Mouse (Mus musculus): ENCODE measurements at regions not wholly inside any gene's neighbourhood (a gene's known extent, or its start where the extent isn't known, plus 50 kb on each side); places are given as distances from the start of the nearest gene placed in this dataset.

DNA sequence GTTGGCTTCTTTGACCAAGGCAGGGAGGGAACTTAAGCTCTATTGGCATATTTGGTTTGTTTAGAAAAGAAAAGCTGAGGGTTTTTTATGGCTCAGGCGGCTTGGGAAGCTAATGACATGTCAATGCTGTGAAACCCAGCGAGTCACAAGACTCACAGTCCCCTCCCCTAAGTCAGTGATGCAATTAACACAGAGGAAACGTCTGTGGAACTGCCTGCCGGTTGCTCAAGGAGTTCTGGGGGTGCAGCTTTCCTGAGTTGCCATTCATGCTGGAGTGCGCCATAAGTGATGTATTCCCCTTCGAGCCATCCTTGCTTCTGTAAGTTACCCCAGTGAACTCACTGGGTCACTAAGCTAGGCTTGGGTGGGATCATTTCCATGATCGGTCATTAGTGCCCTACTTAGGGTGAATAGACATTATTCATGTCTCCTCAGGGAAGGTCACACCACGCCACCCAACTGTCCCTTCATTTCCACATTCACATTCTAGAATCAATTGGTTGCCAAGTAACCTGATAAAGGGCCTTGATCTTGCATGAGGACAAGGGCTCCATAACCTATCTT is 72.4 kb upstream of the Hk2 start:
- no peak for ATAC-seq (ENCODE audit: insufficient number of reproducible peaks, insufficient read depth, low FRiP score, low read depth)

DNA sequence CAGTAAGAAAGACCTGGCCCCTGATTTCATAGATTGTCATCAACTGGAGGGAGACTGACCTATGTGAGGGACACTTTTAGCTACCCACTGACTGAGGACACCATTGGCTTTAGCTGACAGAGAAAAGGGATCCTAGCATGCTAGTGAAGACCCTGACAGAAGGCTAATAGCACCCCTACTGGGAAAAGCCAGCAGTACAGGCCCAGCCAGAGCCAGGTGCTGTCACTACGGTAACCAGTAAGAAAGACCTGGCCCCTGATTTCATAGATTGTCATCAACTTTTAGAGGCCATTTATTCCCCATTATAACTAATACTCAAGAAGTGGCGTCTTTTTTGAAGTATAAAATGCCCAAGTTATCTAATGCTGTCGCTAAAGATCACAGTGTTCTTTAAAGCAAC is 70.2 kb upstream of the Hk2 start:
- no peak overlapping the region for H3K4me3 ChIP-seq (ENCODE audit: control insufficient read depth in 1 of 2, insufficient read depth in 1 of 2, low read depth in 1 of 2, low read length in 2 of 2)
- no peak overlapping the region for H3K27ac ChIP-seq (replicated peaks in 1 of 2; ENCODE audit: control insufficient read depth in 1 of 2, insufficient read depth in 1 of 2, low read depth in 2 of 2, low read length in 2 of 2)
- WGBS, result 48% methylated on average over 3 of the region's 3 CpGs

More for the DNA sequence above, 72.4 kb upstream of the Hk2 start:
- 80% methylated on average over 8 of the region's 8 CpGs for WGBS
- H3K36me3 ChIP-seq (ENCODE audit: control insufficient read depth, insufficient read depth, low read length), result no peaks in the 10 kb centered on the region
- H3K9ac ChIP-seq (ENCODE audit: low read length), result no peak overlapping the region
- no peak overlapping the region for H3K4me3 ChIP-seq (ENCODE audit: control insufficient read depth in 1 of 2, insufficient read depth in 1 of 2, low read depth in 1 of 2, low read length in 2 of 2)
- H3K27me3 ChIP-seq (ENCODE audit: control insufficient read depth, insufficient read depth, low read length), result no peaks in the 10 kb centered on the region
- H3K27ac ChIP-seq (replicated peaks in 1 of 2; ENCODE audit: control insufficient read depth in 1 of 2, insufficient read depth in 1 of 2, low read depth in 2 of 2, low read length in 2 of 2), result no peak overlapping the region
- no peaks in the 10 kb centered on the region for H3K4me1 ChIP-seq (ENCODE audit: control insufficient read depth in 2 of 2, insufficient read depth in 2 of 2, low read length in 2 of 2)
- H3K9me3 ChIP-seq (ENCODE audit: control insufficient read depth, low read length), result peaks cover 6% of the 10 kb centered on the region; the same call in 1 of the 2 replicates
- H3K4me2 ChIP-seq (ENCODE audit: low read length), result no peak overlapping the region

DNA sequence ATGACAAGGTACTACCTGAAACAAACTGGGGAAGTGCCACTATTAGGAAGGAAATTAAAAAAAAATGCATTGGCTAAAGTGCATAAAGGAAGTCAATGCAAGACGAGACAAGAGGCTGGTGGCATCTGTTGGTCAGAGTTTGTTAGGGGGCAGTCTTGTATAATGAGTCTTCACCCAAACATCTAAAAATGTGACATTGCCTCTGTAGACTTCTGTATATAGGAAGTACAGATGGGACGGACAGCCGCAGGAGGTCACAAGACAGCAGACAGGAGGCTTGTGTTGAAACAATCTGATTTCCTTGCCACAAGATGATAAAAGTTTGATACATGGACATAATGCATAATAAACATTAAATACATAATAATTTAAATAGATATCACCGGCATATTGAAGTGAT is 69.6 kb upstream of the Hk2 start:
- H3K4me3 ChIP-seq (ENCODE audit: control insufficient read depth in 1 of 2, insufficient read depth in 1 of 2, low read depth in 1 of 2, low read length in 2 of 2), result no peak overlapping the region
- H3K9ac ChIP-seq (ENCODE audit: low read length), result no peak overlapping the region
- WGBS, result 71% methylated on average over 4 of the region's 4 CpGs
- no peaks in the 10 kb centered on the region for H3K4me1 ChIP-seq (ENCODE audit: control insufficient read depth in 2 of 2, insufficient read depth in 2 of 2, low read length in 2 of 2)
- ATAC-seq (ENCODE audit: insufficient number of reproducible peaks, insufficient read depth, low FRiP score, low read depth), result no peak
- H3K27ac ChIP-seq (replicated peaks in 1 of 2; ENCODE audit: control insufficient read depth in 1 of 2, insufficient read depth in 1 of 2, low read depth in 2 of 2, low read length in 2 of 2), result no peak overlapping the region
- no peak overlapping the region for H3K4me2 ChIP-seq (ENCODE audit: low read length)
- peaks cover 6% of the 10 kb centered on the region; the same call in 1 of the 2 replicates for H3K9me3 ChIP-seq (ENCODE audit: control insufficient read depth, low read length)
- no peaks in the 10 kb centered on the region for H3K27me3 ChIP-seq (ENCODE audit: control insufficient read depth, insufficient read depth, low read length)
- no peaks in the 10 kb centered on the region for H3K36me3 ChIP-seq (ENCODE audit: control insufficient read depth, insufficient read depth, low read length)

More for the DNA sequence above, 70.2 kb upstream of the Hk2 start:
- no peak overlapping the region for H3K4me2 ChIP-seq (ENCODE audit: low read length)
- H3K4me1 ChIP-seq (ENCODE audit: control insufficient read depth in 2 of 2, insufficient read depth in 2 of 2, low read length in 2 of 2), result no peaks in the 10 kb centered on the region
- H3K9ac ChIP-seq (ENCODE audit: low read length), result no peak overlapping the region
- H3K36me3 ChIP-seq (ENCODE audit: control insufficient read depth, insufficient read depth, low read length), result no peaks in the 10 kb centered on the region
- no peak for ATAC-seq (ENCODE audit: insufficient number of reproducible peaks, insufficient read depth, low FRiP score, low read depth)
- peaks cover 6% of the 10 kb centered on the region; the same call in 1 of the 2 replicates for H3K9me3 ChIP-seq (ENCODE audit: control insufficient read depth, low read length)
- H3K27me3 ChIP-seq (ENCODE audit: control insufficient read depth, insufficient read depth, low read length), result no peaks in the 10 kb centered on the region

DNA sequence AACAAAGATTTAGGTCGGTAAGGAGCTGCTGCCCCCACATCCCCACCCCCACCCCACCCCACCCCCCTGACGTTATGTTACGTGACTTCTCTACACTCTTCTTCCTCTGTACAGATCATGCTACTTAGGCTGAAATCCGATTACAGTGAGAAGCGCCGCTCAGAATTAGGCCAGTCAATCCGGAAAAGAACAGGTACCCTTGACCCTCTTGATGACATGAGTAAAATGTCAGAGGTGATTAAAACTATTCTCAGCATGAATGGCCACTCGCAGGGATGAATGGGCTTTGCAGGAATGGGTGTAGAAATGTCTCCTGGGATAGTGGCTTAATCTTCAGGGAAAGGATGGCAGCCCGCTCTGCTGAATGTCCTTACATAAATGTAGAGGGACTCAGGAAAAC is 63.0 kb upstream of the Hk2 start:
- ATAC-seq (ENCODE audit: insufficient number of reproducible peaks, insufficient read depth, low FRiP score, low read depth), result no peak
- no peak overlapping the region for H3K9ac ChIP-seq (ENCODE audit: low read length)
- 64% methylated on average over 9 of the region's 9 CpGs for WGBS
- no peaks in the 10 kb centered on the region for H3K27me3 ChIP-seq (ENCODE audit: control insufficient read depth, insufficient read depth, low read length)
- no peaks in the 10 kb centered on the region for H3K9me3 ChIP-seq (ENCODE audit: control insufficient read depth, low read length)
- no peak overlapping the region for H3K27ac ChIP-seq (replicated peaks in 1 of 2; ENCODE audit: control insufficient read depth in 1 of 2, insufficient read depth in 1 of 2, low read depth in 2 of 2, low read length in 2 of 2)
- no peaks in the 10 kb centered on the region for H3K36me3 ChIP-seq (ENCODE audit: control insufficient read depth, insufficient read depth, low read length)
- H3K4me2 ChIP-seq (ENCODE audit: low read length), result no peak overlapping the region
- H3K4me1 ChIP-seq (ENCODE audit: control insufficient read depth in 2 of 2, insufficient read depth in 2 of 2, low read length in 2 of 2), result peaks cover 0 to 3% of the 10 kb centered on the region in 2 experiments; a peak in 1 of 4 replicates
- H3K4me3 ChIP-seq (ENCODE audit: control insufficient read depth in 1 of 2, insufficient read depth in 1 of 2, low read depth in 1 of 2, low read length in 2 of 2), result no peak overlapping the region

DNA sequence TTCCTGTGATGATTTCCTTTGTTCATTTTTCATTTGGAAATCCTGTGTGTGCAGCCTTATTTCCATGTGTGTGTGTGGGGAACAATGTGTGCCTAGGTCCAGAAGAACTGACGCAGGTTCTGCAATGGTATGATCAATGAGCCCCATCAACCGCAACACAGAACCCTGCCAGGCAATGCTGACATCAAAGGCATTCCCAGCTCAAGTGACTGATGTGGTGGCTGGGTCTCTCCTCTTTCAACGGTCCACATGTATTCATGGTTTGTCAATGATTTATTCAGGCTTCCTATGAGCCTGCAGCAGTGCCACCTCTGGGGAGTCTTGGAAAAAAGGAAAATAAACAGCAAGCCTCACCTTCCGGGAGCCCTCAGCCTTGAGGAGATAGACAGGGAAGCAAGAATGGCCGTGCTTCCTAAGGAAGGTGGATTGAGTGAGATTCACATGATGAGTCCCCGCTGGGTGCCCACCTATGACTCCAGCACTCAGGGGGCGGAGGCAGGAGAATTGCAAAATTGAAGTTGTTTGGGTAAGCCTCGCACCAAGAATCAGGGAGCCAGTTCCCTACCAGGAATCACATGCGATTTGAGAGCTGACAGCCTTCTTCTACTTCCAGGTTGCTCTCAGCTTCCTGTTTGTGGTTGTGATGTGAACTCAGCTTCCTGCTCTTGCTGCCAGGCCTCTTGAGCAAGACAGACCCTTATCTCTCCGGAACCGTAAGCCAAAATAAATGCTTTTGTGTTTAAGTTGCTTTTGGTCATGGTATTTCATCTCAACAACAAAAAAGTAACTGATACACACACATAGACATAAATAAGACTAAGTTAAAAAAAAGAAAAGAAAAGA is 61.2 kb upstream of the Hk2 start:
- H3K9me3 ChIP-seq (ENCODE audit: control insufficient read depth, low read length), result no peaks in the 10 kb centered on the region
- peaks cover 0 to 3% of the 10 kb centered on the region in 2 experiments; a peak in 1 of 4 replicates for H3K4me1 ChIP-seq (ENCODE audit: control insufficient read depth in 2 of 2, insufficient read depth in 2 of 2, low read length in 2 of 2)
- H3K4me3 ChIP-seq (ENCODE audit: control insufficient read depth in 1 of 2, insufficient read depth in 1 of 2, low read depth in 1 of 2, low read length in 2 of 2), result no peak overlapping the region
- 70% methylated on average over 11 of the region's 11 CpGs for WGBS
- H3K27me3 ChIP-seq (ENCODE audit: control insufficient read depth, insufficient read depth, low read length), result no peaks in the 10 kb centered on the region
- H3K27ac ChIP-seq (replicated peaks in 1 of 2; ENCODE audit: control insufficient read depth in 1 of 2, insufficient read depth in 1 of 2, low read depth in 2 of 2, low read length in 2 of 2), result no peak overlapping the region
- no peaks in the 10 kb centered on the region for H3K36me3 ChIP-seq (ENCODE audit: control insufficient read depth, insufficient read depth, low read length)
- no peak for ATAC-seq (ENCODE audit: insufficient number of reproducible peaks, insufficient read depth, low FRiP score, low read depth)
- no peak overlapping the region for H3K4me2 ChIP-seq (ENCODE audit: low read length)
- H3K9ac ChIP-seq (ENCODE audit: low read length), result no peak overlapping the region

DNA sequence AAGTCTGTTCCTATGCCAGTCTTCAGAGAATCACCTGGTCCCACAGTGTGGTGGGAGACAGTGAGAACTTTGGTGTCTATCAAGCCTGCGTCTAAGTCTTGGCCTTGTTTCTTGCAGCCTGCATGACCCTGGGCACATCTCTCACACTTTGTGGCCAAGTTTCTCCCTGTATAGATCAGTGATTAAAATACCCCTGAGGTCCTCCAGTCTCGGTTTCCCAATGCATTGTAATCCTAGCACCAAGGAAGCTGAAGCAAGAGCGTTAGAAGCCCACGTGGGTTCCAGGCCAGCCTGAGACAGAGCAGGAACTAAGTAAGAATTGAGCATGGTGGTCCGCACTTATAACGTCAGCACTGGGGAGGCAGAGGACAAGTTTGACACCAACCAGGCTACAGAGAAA is 59.6 kb upstream of the Hk2 start:
- Histone ChIP-seq H3K9me3 (ENCODE audit: control insufficient read depth, low read length) (no peaks in the 10 kb centered on the region), H3K27ac (replicated peaks in 1 of 2; ENCODE audit: control insufficient read depth in 1 of 2, insufficient read depth in 1 of 2, low read depth in 2 of 2, low read length in 2 of 2) (no peak overlapping the region), H3K4me3 (ENCODE audit: control insufficient read depth in 1 of 2, insufficient read depth in 1 of 2, low read depth in 1 of 2, low read length in 2 of 2) (no peak overlapping the region), H3K4me1 (ENCODE audit: control insufficient read depth in 2 of 2, insufficient read depth in 2 of 2, low read length in 2 of 2) (peaks cover 0 to 3% of the 10 kb centered on the region in 2 experiments; a peak in 1 of 4 replicates), H3K4me2 (ENCODE audit: low read length) (no peak overlapping the region), H3K9ac (ENCODE audit: low read length) (no peak overlapping the region), H3K27me3 (ENCODE audit: control insufficient read depth, insufficient read depth, low read length) (no peaks in the 10 kb centered on the region), H3K36me3 (ENCODE audit: control insufficient read depth, insufficient read depth, low read length) (no peaks in the 10 kb centered on the region)
- ATAC-seq (ENCODE audit: insufficient number of reproducible peaks, insufficient read depth, low FRiP score, low read depth), result no peak
- WGBS, result 89% methylated on average over 6 of the region's 6 CpGs

DNA sequence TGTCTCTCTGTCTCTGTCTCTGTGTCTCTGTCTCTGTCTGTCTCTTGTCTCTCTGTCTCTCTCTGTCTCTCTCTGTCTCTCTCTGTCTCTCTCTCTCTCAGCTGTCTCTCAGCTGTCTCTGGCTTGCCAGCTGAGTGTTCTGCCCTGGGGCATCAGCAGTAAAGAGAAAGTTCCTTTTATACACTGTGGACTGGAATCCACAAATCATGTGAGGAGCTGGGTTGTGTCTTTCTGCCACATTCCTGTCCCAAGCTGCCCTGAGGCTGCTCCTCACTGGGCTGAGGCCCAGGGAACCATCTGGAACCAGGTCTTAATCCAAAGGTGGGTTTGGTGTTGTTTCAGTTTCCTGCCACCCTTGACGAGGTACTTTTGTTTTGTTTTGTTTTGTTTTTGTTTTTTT is 57.0 kb upstream of the Hk2 start:
- ATAC-seq (ENCODE audit: insufficient number of reproducible peaks, insufficient read depth, low FRiP score, low read depth), result no peak
- Histone ChIP-seq H3K27ac (replicated peaks in 1 of 2; ENCODE audit: control insufficient read depth in 1 of 2, insufficient read depth in 1 of 2, low read depth in 2 of 2, low read length in 2 of 2) (no peak overlapping the region), H3K4me2 (ENCODE audit: low read length) (peak overlapping the region; percentile 7; the same call in 1 of the 2 replicates), H3K4me1 (ENCODE audit: control insufficient read depth in 2 of 2, insufficient read depth in 2 of 2, low read length in 2 of 2) (peaks cover 0 to 3% of the 10 kb centered on the region in 2 experiments; a peak in 1 of 4 replicates), H3K9ac (ENCODE audit: low read length) (peak overlapping the region; percentile 12; the same call in 1 of the 2 replicates), H3K27me3 (ENCODE audit: control insufficient read depth, insufficient read depth, low read length) (no peaks in the 10 kb centered on the region), H3K36me3 (ENCODE audit: control insufficient read depth, insufficient read depth, low read length) (no peaks in the 10 kb centered on the region), H3K9me3 (ENCODE audit: control insufficient read depth, low read length) (no peaks in the 10 kb centered on the region), H3K4me3 (ENCODE audit: control insufficient read depth in 1 of 2, insufficient read depth in 1 of 2, low read depth in 1 of 2, low read length in 2 of 2) (no peak overlapping the region)
- WGBS, result 24% methylated on average over 1 of the region's 1 CpGs
